Mouse (Mus musculus) lung, postnatal 36 days (tissue): ENCODE measurements around the gene Gm21977.
"Not testable (repeated sequence)": the region's sequence is repeated elsewhere in the genome, so short reads cannot be mapped to it uniquely, and the experiment has no call there.

Source experiments
- DNase-seq: peaks from one replicate; pipeline ENCODE4 v3.0.0; 2022; ENCODE audit warnings: mixed read lengths

The Gm21977 gene

DNA sequence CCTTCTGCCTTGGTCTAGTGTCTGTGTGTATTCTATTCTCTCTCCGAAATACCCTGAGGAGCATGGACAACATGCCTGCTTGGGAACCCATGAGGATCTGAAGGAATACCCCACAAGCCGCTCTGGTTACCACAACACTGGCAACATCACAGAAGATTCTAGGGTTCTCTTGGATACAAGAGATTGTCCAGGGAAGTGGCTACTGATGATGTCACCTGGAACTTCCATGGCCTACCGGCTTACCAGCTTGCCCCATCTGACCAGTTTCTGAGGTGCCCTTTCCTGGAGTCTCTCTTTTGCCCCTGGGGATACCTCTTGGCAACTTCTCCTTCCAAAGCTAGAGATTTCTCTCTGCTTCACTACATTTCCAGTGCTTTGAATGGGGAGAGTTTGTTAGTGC is at the start of gene Gm21977:
Gene Gm21977, minus strand, starts transcription at position 101 of the 400 bp plus-strand sequence.
- DNase-seq, result not testable (repeated sequence)
